Mouse (Mus musculus): ENCODE results near the gene Klhdc3.

DNA sequence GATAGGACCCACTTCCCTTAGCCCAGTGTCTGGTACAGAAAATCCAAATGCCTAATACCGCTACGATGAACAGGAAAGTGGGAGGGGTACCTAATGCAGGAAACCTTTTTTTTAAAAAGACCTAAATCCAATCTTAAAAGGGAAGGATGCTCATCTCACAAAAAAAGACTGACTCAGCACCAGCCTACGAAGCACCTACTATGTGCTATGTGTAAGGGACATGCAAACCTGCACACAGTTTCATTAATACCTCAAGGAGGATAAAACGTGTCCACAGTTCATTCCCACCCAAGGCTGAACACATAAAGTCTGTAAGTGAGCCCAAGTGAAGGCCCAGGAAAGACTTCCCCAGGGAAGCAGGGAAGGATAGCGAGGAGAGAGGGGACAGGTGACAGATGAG lies 21.8 kb upstream of the Klhdc3 start:
- TF ChIP-seq CTCF (IDR thresholded peaks at IDR 0.05; ENCODE audit: low read depth) (no peak), EP300 (IDR thresholded peaks at IDR 0.05; ENCODE audit: low read depth) (no peak)

Data from heart, postnatal 0 days (tissue).